8 mouse cellular contexts compared by ENCODE assay signal in genomic region chr10:25620939-25621746, GRCm38 (mm10).
DNase-seq lines count a peak whose midpoint lies in the region; ATAC-seq lines count a peak whose summit lies in the region.

No protein-coding gene starts in this region.

- WGBS in embryonic facial prominence, embryonic 10.5 days, result 66% methylated on average over 10 of the region's 10 CpGs
- WGBS in intestine, embryonic 16.5 days, result 27% methylated on average over 10 of the region's 10 CpGs

- no peak overlapping the region for H3K27ac ChIP-seq in embryonic facial prominence, embryonic 10.5 days (replicated peaks)
- no peak overlapping the region for H3K27ac ChIP-seq in intestine, embryonic 16.5 days (ENCODE audit: low read length)

- H3K4me3 ChIP-seq in embryonic facial prominence, embryonic 10.5 days, result no peak overlapping the region
- H3K4me3 ChIP-seq in intestine, embryonic 16.5 days (ENCODE audit: low read length), result no peak overlapping the region

- intact Hi-C loops in heart, postnatal 36 days (cut with DNase I), result no loop called here

- DNase-seq in adrenal gland, postnatal 14 days, result peak; percentile 16
- DNase-seq in adrenal gland, postnatal 25 days, result no peak
- DNase-seq in 416B (ENCODE audit: low read depth), result peak; percentile 16
- DNase-seq in embryonic facial prominence, embryonic 10.5 days (ENCODE audit: low spot score), result peak; percentile 37
- peak; percentile 2 for DNase-seq in naive thymus-derived CD4-positive, alpha-beta T cell, adult 2 months (ENCODE audit: low read depth)
- no peak for DNase-seq in heart, postnatal 36 days

- no peak overlapping the region for H3K9ac ChIP-seq in intestine, embryonic 16.5 days (ENCODE audit: low read depth, low read length)

- H3K27me3 ChIP-seq in embryonic facial prominence, embryonic 10.5 days (replicated peaks; ENCODE audit: low read depth, poor library complexity, severe bottlenecking), result no peaks in the 10 kb centered on the region
- H3K27me3 ChIP-seq in intestine, embryonic 16.5 days (replicated peaks; ENCODE audit: control insufficient read depth, insufficient read depth, low read length), result no peaks in the 10 kb centered on the region

- ATAC-seq in intestine, embryonic 16.5 days, result peak; percentile 74
- ATAC-seq in monocyte, adult 5-6 weeks (replicated peaks; ENCODE audit: insufficient number of reproducible peaks, low FRiP score, low TSS enrichment, poor library complexity, severe bottlenecking), result no peak

- H3K4me1 ChIP-seq in embryonic facial prominence, embryonic 10.5 days, result peaks cover 11% of the 10 kb centered on the region; the same call in 1 of the 2 replicates
- no peaks in the 10 kb centered on the region for H3K4me1 ChIP-seq in intestine, embryonic 16.5 days (ENCODE audit: control insufficient read depth, insufficient read depth, low read length)

- H3K4me2 ChIP-seq in intestine, embryonic 16.5 days (ENCODE audit: low read depth, low read length), result no peak overlapping the region

- no peaks in the 10 kb centered on the region for H3K36me3 ChIP-seq in embryonic facial prominence, embryonic 10.5 days (replicated peaks)
- H3K36me3 ChIP-seq in intestine, embryonic 16.5 days (ENCODE audit: control insufficient read depth, insufficient read depth, low read length), result no peaks in the 10 kb centered on the region

- H3K9me3 ChIP-seq in embryonic facial prominence, embryonic 10.5 days, result no peaks in the 10 kb centered on the region
- H3K9me3 ChIP-seq in intestine, embryonic 16.5 days (ENCODE audit: control insufficient read depth, low read length), result no peaks in the 10 kb centered on the region

Comparison
In these comparisons a context has a peak if more than half of its experiments do, and no peak if none do; other contexts are left out.
1. DNase-seq: peak in adrenal gland, postnatal 14 days (single experiment), 416B (single experiment), embryonic facial prominence, embryonic 10.5 days (single experiment) and naive thymus-derived CD4-positive, alpha-beta T cell, adult 2 months (single experiment); none in adrenal gland, postnatal 25 days (single experiment) and heart, postnatal 36 days (0 of 2).